Mouse (Mus musculus): ENCODE measurements around the gene Myadml2. TPM values are rescaled to one million over a fixed set of nuclear protein-coding genes. Genes with fewer than 3 reads are reported as not detected.

Myadml2 gene
- polyA plus RNA-seq, 1 experiment from 2014 or later = not detected

- Histone ChIP-seq H3K4me2 (replicated peaks; ENCODE audit: low read depth, low read length) (no peak overlapping the region), H3K27me3 (ENCODE audit: control insufficient read depth, insufficient read depth, low read length) (no peaks in the 10 kb centered on the region), H3K9me3 (ENCODE audit: control insufficient read depth, low read depth, low read length) (no peaks in the 10 kb centered on the region), H3K27ac (ENCODE audit: low read length) (no peak overlapping the region), H3K36me3 (ENCODE audit: control insufficient read depth, insufficient read depth, low read length) (peaks cover 46% of the 10 kb centered on the region), H3K4me3 (ENCODE audit: low read depth, low read length) (no peak overlapping the region), H3K4me1 (ENCODE audit: control insufficient read depth, insufficient read depth, low read length) (peaks cover 21% of the 10 kb centered on the region), H3K9ac (replicated peaks; ENCODE audit: low read depth, low read length) (no peak overlapping the region)
- 75% methylated on average over 4 of the region's 4 CpGs for WGBS
- ATAC-seq (ENCODE audit: insufficient number of reproducible peaks, insufficient read depth, low FRiP score, low read depth) = no peak
Observed at GRCm38 (mm10) chr11:120606764-120607163, 41.2 kb downstream of the Myadml2 start.

- Histone ChIP-seq H3K4me1 (ENCODE audit: control insufficient read depth, insufficient read depth, low read length) (peaks cover 21% of the 10 kb centered on the region), H3K4me2 (replicated peaks; ENCODE audit: low read depth, low read length) (no peak overlapping the region), H3K9me3 (ENCODE audit: control insufficient read depth, low read depth, low read length) (no peaks in the 10 kb centered on the region), H3K4me3 (ENCODE audit: low read depth, low read length) (no peak overlapping the region), H3K27ac (ENCODE audit: low read length) (no peak overlapping the region), H3K27me3 (ENCODE audit: control insufficient read depth, insufficient read depth, low read length) (no peaks in the 10 kb centered on the region), H3K9ac (replicated peaks; ENCODE audit: low read depth, low read length) (no peak overlapping the region), H3K36me3 (ENCODE audit: control insufficient read depth, insufficient read depth, low read length) (peaks cover 42% of the 10 kb centered on the region)
- WGBS = 91% methylated on average over 7 of the region's 7 CpGs
- ATAC-seq (ENCODE audit: insufficient number of reproducible peaks, insufficient read depth, low FRiP score, low read depth) = no peak
Observed at GRCm38 (mm10) chr11:120605667-120606066, 42.3 kb downstream of the Myadml2 start.

GRCm38 (mm10) chr11:120603545-120603944, 44.4 kb downstream of the Myadml2 start:
- WGBS = 69% methylated on average over 2 of the region's 2 CpGs
- peaks cover 38% of the 10 kb centered on the region for H3K36me3 ChIP-seq (ENCODE audit: control insufficient read depth, insufficient read depth, low read length)
- no peak overlapping the region for H3K9ac ChIP-seq (replicated peaks; ENCODE audit: low read depth, low read length)
- H3K9me3 ChIP-seq (ENCODE audit: control insufficient read depth, low read depth, low read length) = no peaks in the 10 kb centered on the region
- no peaks in the 10 kb centered on the region for H3K27me3 ChIP-seq (ENCODE audit: control insufficient read depth, insufficient read depth, low read length)
- peaks cover 16% of the 10 kb centered on the region for H3K4me1 ChIP-seq (ENCODE audit: control insufficient read depth, insufficient read depth, low read length)
- no peak for ATAC-seq (ENCODE audit: insufficient number of reproducible peaks, insufficient read depth, low FRiP score, low read depth)
- no peak overlapping the region for H3K27ac ChIP-seq (ENCODE audit: low read length)
- H3K4me2 ChIP-seq (replicated peaks; ENCODE audit: low read depth, low read length) = no peak overlapping the region
- no peak overlapping the region for H3K4me3 ChIP-seq (ENCODE audit: low read depth, low read length)

- Histone ChIP-seq H3K4me1 (ENCODE audit: control insufficient read depth, insufficient read depth, low read length) (peaks cover 18% of the 10 kb centered on the region; the same call in 1 of the 2 replicates), H3K36me3 (ENCODE audit: control insufficient read depth, insufficient read depth, low read length) (peaks cover 47% of the 10 kb centered on the region), H3K27ac (ENCODE audit: low read length) (no peak overlapping the region), H3K27me3 (ENCODE audit: control insufficient read depth, insufficient read depth, low read length) (no peaks in the 10 kb centered on the region), H3K4me3 (ENCODE audit: low read depth, low read length) (no peak overlapping the region), H3K9ac (replicated peaks; ENCODE audit: low read depth, low read length) (no peak overlapping the region), H3K4me2 (replicated peaks; ENCODE audit: low read depth, low read length) (no peak overlapping the region), H3K9me3 (ENCODE audit: control insufficient read depth, low read depth, low read length) (no peaks in the 10 kb centered on the region)
- no peak for ATAC-seq (ENCODE audit: insufficient number of reproducible peaks, insufficient read depth, low FRiP score, low read depth)
- 95% methylated on average over 3 of the region's 3 CpGs for WGBS
Observed at GRCm38 (mm10) chr11:120600716-120601115, 47.2 kb downstream of the Myadml2 start.

- peak overlapping the region; percentile 77 for H3K4me2 ChIP-seq (replicated peaks; ENCODE audit: low read depth, low read length)
- H3K4me1 ChIP-seq (ENCODE audit: control insufficient read depth, insufficient read depth, low read length) = peaks cover 18% of the 10 kb centered on the region; the same call in 1 of the 2 replicates
- ATAC-seq (ENCODE audit: insufficient number of reproducible peaks, insufficient read depth, low FRiP score, low read depth) = no peak
- H3K36me3 ChIP-seq (ENCODE audit: control insufficient read depth, insufficient read depth, low read length) = peaks cover 46% of the 10 kb centered on the region
- WGBS = 46% methylated on average over 17 of the region's 17 CpGs
- H3K9ac ChIP-seq (replicated peaks; ENCODE audit: low read depth, low read length) = peak overlapping the region; percentile 100
- H3K27ac ChIP-seq (ENCODE audit: low read length) = peak overlapping the region; percentile 85
- H3K9me3 ChIP-seq (ENCODE audit: control insufficient read depth, low read depth, low read length) = no peaks in the 10 kb centered on the region
- peak overlapping the region; percentile 99 for H3K4me3 ChIP-seq (ENCODE audit: low read depth, low read length)
- H3K27me3 ChIP-seq (ENCODE audit: control insufficient read depth, insufficient read depth, low read length) = no peaks in the 10 kb centered on the region
Observed at GRCm38 (mm10) chr11:120598990-120599549, 48.9 kb downstream of the Myadml2 start.

- H3K27me3 ChIP-seq (ENCODE audit: control insufficient read depth, insufficient read depth, low read length) = no peaks in the 10 kb centered on the region
- H3K27ac ChIP-seq (ENCODE audit: low read length) = peak within 1 kb of the TSS; percentile 85
- peaks cover 48% of the 10 kb centered on the region for H3K36me3 ChIP-seq (ENCODE audit: control insufficient read depth, insufficient read depth, low read length)
- H3K9me3 ChIP-seq (ENCODE audit: control insufficient read depth, low read depth, low read length) = no peaks in the 10 kb centered on the region
- ATAC-seq (ENCODE audit: insufficient number of reproducible peaks, insufficient read depth, low FRiP score, low read depth) = peak; percentile 97
- H3K4me2 ChIP-seq (replicated peaks; ENCODE audit: low read depth, low read length) = peak within 1 kb of the TSS; percentile 98
- peak within 1 kb of the TSS; percentile 99 for H3K4me3 ChIP-seq (ENCODE audit: low read depth, low read length)
- peak within 1 kb of the TSS; percentile 100 for H3K9ac ChIP-seq (replicated peaks; ENCODE audit: low read depth, low read length)
- peaks cover 18% of the 10 kb centered on the region; the same call in 1 of the 2 replicates for H3K4me1 ChIP-seq (ENCODE audit: control insufficient read depth, insufficient read depth, low read length)
- WGBS = under 1% methylated on average over 88 of the region's 88 CpGs
Observed at GRCm38 (mm10) chr11:120598283-120598989, 49.5 kb downstream of the Myadml2 start, which contains the start of the genes Alyref and Anapc11. Gene Alyref (minus strand): TSS chr11:120598365. Gene Anapc11 (plus strand): TSS chr11:120598421.

- Histone ChIP-seq H3K9ac (replicated peaks; ENCODE audit: low read depth, low read length) (peak overlapping the region; percentile 100), H3K4me3 (ENCODE audit: low read depth, low read length) (peak overlapping the region; percentile 99), H3K27me3 (ENCODE audit: control insufficient read depth, insufficient read depth, low read length) (no peaks in the 10 kb centered on the region), H3K27ac (ENCODE audit: low read length) (peak overlapping the region; percentile 80), H3K4me2 (replicated peaks; ENCODE audit: low read depth, low read length) (peak overlapping the region; percentile 98), H3K9me3 (ENCODE audit: control insufficient read depth, low read depth, low read length) (no peaks in the 10 kb centered on the region), H3K36me3 (ENCODE audit: control insufficient read depth, insufficient read depth, low read length) (peaks cover 51% of the 10 kb centered on the region), H3K4me1 (ENCODE audit: control insufficient read depth, insufficient read depth, low read length) (peaks cover 18% of the 10 kb centered on the region; the same call in 1 of the 2 replicates)
- 3% methylated on average over 92 of the region's 99 CpGs for WGBS
- peak; percentile 46 for ATAC-seq (ENCODE audit: insufficient number of reproducible peaks, insufficient read depth, low FRiP score, low read depth)
Observed at GRCm38 (mm10) chr11:120597240-120598235, 50.4 kb downstream of the Myadml2 start.

Measured in stomach, embryonic 14.5 days (tissue).